Comparison of ENCODE assay signal across 25 mouse cellular contexts in genomic region chr12:99904537-99904936, GRCm38 (mm10). TPM values are rescaled to one million over a fixed set of nuclear protein-coding genes. Genes with fewer than 3 reads are reported as not detected.
DNase-seq lines count a peak whose midpoint lies in the region; ATAC-seq lines count a peak whose summit lies in the region.
"Had no signal": no experiment of that assay in that cellular context is flagged by ENCODE, and none has a peak within 500 bp of the region (broad histone marks: within the 10 kb centered on the region; RNA-seq: fewer than 3 reads in every experiment).

No protein-coding gene starts in this region.

- H3K27me3 ChIP-seq in hindbrain, embryonic 13.5 days, result no peaks in the 10 kb centered on the region
- no peaks in the 10 kb centered on the region for H3K27me3 ChIP-seq in hindbrain, embryonic 11.5 days (ENCODE audit: control insufficient read depth, insufficient read depth, low read length)
- H3K27me3 ChIP-seq: CH12.LX; embryonic facial prominence, embryonic 12.5 days; forebrain, embryonic 13.5 days; forebrain, embryonic 15.5 days; Patski had no signal

- peak; percentile 69 for ATAC-seq in frontal cortex, adult (ENCODE audit: low TSS enrichment)
- no peak for ATAC-seq in hindbrain, embryonic 13.5 days (ENCODE audit: low FRiP score)
- no peak for ATAC-seq in hindbrain, embryonic 11.5 days (ENCODE audit: low FRiP score)
- ATAC-seq: activated CD4-positive, CD25-positive, alpha-beta regulatory T cell, adult 4 months; CD4-positive, CD25-positive, alpha-beta regulatory T cell, adult 4 months; forebrain, embryonic 13.5 days; forebrain, embryonic 15.5 days; Patski had no signal

- H3K4me1 ChIP-seq in hindbrain, embryonic 13.5 days (replicated peaks), result no peaks in the 10 kb centered on the region; the same call in 1 of the 2 replicates
- H3K4me1 ChIP-seq in hindbrain, embryonic 11.5 days (replicated peaks; ENCODE audit: control insufficient read depth, insufficient read depth, low read length), result no peaks in the 10 kb centered on the region
- H3K4me1 ChIP-seq: embryonic facial prominence, embryonic 10.5 days; embryonic facial prominence, embryonic 12.5 days; forebrain, embryonic 13.5 days had no signal

- no peak for DNase-seq in frontal cortex, postnatal 14 days (ENCODE audit: low spot score in 2 of 2)
- no peak for DNase-seq in hindbrain, embryonic 11.5 days (ENCODE audit: low spot score)
- peak; percentile 54 for DNase-seq in right cerebral cortex, adult 18-20 months
- no peak for DNase-seq in right cerebral cortex, postnatal 4 days
- DNase-seq in brain, adult 2 months (ENCODE audit: low read depth, low spot score), result peak; percentile 58
- DNase-seq: adrenal gland, adult 8-10 months; adrenal gland, postnatal 14 days; adrenal gland, postnatal 36 days; B cell, adult 2 months; cerebellum, adult 11 months; cerebellum, adult 18-20 months; cerebellum, adult 8-10 months; cerebellum, postnatal 10 days; cerebellum, postnatal 25 days had no signal

- H3K27ac ChIP-seq in hindbrain, embryonic 13.5 days, result no peak overlapping the region
- H3K27ac ChIP-seq in hindbrain, embryonic 11.5 days (ENCODE audit: low read depth, low read length), result no peak overlapping the region
- H3K27ac ChIP-seq: embryonic facial prominence, embryonic 10.5 days; embryonic facial prominence, embryonic 12.5 days; forebrain, embryonic 13.5 days; forebrain, embryonic 15.5 days had no signal

- no peak overlapping the region for H3K4me3 ChIP-seq in hindbrain, embryonic 13.5 days
- H3K4me3 ChIP-seq in hindbrain, embryonic 11.5 days (ENCODE audit: low read depth, low read length), result no peak overlapping the region
- H3K4me3 ChIP-seq: embryonic facial prominence, embryonic 10.5 days; embryonic facial prominence, embryonic 12.5 days; forebrain, embryonic 13.5 days; forebrain, embryonic 15.5 days had no signal

- H3K36me3 ChIP-seq in hindbrain, embryonic 13.5 days, result peaks cover 74% of the 10 kb centered on the region
- no peaks in the 10 kb centered on the region for H3K36me3 ChIP-seq in hindbrain, embryonic 11.5 days (ENCODE audit: control insufficient read depth, insufficient read depth, low read length)

- H3K4me2 ChIP-seq in hindbrain, embryonic 13.5 days, result no peak overlapping the region
- no peak overlapping the region for H3K4me2 ChIP-seq in hindbrain, embryonic 11.5 days (replicated peaks; ENCODE audit: low read depth, low read length)
- H3K4me2 ChIP-seq: embryonic facial prominence, embryonic 12.5 days; forebrain, embryonic 13.5 days; forebrain, embryonic 15.5 days had no signal

- 88% methylated on average over 5 of the region's 5 CpGs for WGBS in hindbrain, embryonic 13.5 days
- 91% methylated on average over 5 of the region's 5 CpGs for WGBS in hindbrain, embryonic 11.5 days

- no peaks in the 10 kb centered on the region for H3K9me3 ChIP-seq in hindbrain, embryonic 13.5 days
- no peaks in the 10 kb centered on the region for H3K9me3 ChIP-seq in hindbrain, embryonic 11.5 days (ENCODE audit: control insufficient read depth, low read length)
- H3K9me3 ChIP-seq: embryonic facial prominence, embryonic 10.5 days; embryonic facial prominence, embryonic 12.5 days; forebrain, embryonic 13.5 days; forebrain, embryonic 15.5 days; G1E had no signal

- H3K9ac ChIP-seq in hindbrain, embryonic 13.5 days, result 0 out of 2 replicates have a peak overlapping the region, but pooled peaks have one; percentile 39
- no peak overlapping the region for H3K9ac ChIP-seq in hindbrain, embryonic 11.5 days (ENCODE audit: low read depth, low read length)
- H3K9ac ChIP-seq: embryonic facial prominence, embryonic 12.5 days; forebrain, embryonic 13.5 days; forebrain, embryonic 15.5 days had no signal

RNA-seq across cellular contexts. Expression of gene Tdp1, which starts 20.2 kb away (rescaled TPM):
- polyA plus RNA-seq in hindbrain, embryonic 13.5 days (2015; fragmentation: Nextera tagmentation; extraction: Ambion mirVana), result 48.2 and 52.3 TPM in 2 replicates
- 75.1 and 81.5 TPM in 2 replicates for polyA plus RNA-seq in hindbrain, embryonic 11.5 days (2014; fragmentation: Nextera tagmentation; extraction: Ambion mirVana)

RNA-seq across cellular contexts. Expression of gene Efcab11, which starts 20.3 kb away (rescaled TPM):
- 5.7 and 6.1 TPM in 2 replicates for polyA plus RNA-seq in hindbrain, embryonic 13.5 days (2015; fragmentation: Nextera tagmentation; extraction: Ambion mirVana)
- polyA plus RNA-seq in hindbrain, embryonic 11.5 days (2014; fragmentation: Nextera tagmentation; extraction: Ambion mirVana), result 22.9 and 25.6 TPM in 2 replicates

RNA-seq across cellular contexts. Expression of gene Kcnk13, which starts 59.8 kb away (rescaled TPM):
- polyA plus RNA-seq in hindbrain, embryonic 13.5 days (2015; fragmentation: Nextera tagmentation; extraction: Ambion mirVana), result 0.47 and 0.60 TPM in 2 replicates
- 0.20 and 0.31 TPM in 2 replicates for polyA plus RNA-seq in hindbrain, embryonic 11.5 days (2014; fragmentation: Nextera tagmentation; extraction: Ambion mirVana)
- polyA plus RNA-seq: activated CD4-positive, CD25-positive, alpha-beta regulatory T cell, adult 4 months; CD4-positive, CD25-positive, alpha-beta regulatory T cell, adult 4 months; G1E; Patski had no signal

Comparison
In these comparisons a context has a peak if more than half of its experiments do, and no peak if none do; other contexts are left out.
1. DNase-seq: peak in right cerebral cortex, adult 18-20 months (single experiment) and brain, adult 2 months (single experiment); none in frontal cortex, postnatal 14 days (0 of 2), hindbrain, embryonic 11.5 days (single experiment) and right cerebral cortex, postnatal 4 days (single experiment).